Mouse (Mus musculus) spleen, postnatal 14 days (tissue): Measurements from ENCODE around the gene Dok1.

ENCODE experiments used
- DNase-seq, 2 experiments: peaks; one replicate each; pipeline ENCODE4 v3.0.0; 2021 to 2022; ENCODE audit warnings: low spot score in 2 of 2

The Dok1 gene

GRCm38 (mm10) chr6:83014482-83015466 lies 18.5 kb downstream of the Dok1 start:
- peak; percentile 58 to 64 for DNase-seq

- DNase-seq: no peak
Measured at GRCm38 (mm10) chr6:83013444-83013843, 19.8 kb downstream of the Dok1 start.

GRCm38 (mm10) chr6:83011756-83012155 lies 21.5 kb downstream of the Dok1 start:
- no peak for DNase-seq

- DNase-seq: no peak
Measured at GRCm38 (mm10) chr6:83011255-83011654, 22.0 kb downstream of the Dok1 start.

GRCm38 (mm10) chr6:83010010-83010409 lies 23.3 kb downstream of the Dok1 start:
- DNase-seq: no peak

GRCm38 (mm10) chr6:83008659-83009058 lies 24.6 kb downstream of the Dok1 start:
- DNase-seq: no peak

- DNase-seq: no peak
Measured at GRCm38 (mm10) chr6:83006114-83006513, 27.2 kb downstream of the Dok1 start.

GRCm38 (mm10) chr6:83005444-83006011 lies 27.7 kb downstream of the Dok1 start:
- DNase-seq: no peak

GRCm38 (mm10) chr6:83004872-83005271 lies 28.4 kb downstream of the Dok1 start:
- no peak for DNase-seq

- DNase-seq: no peak
Measured at GRCm38 (mm10) chr6:83004309-83004708, 29.0 kb downstream of the Dok1 start.

GRCm38 (mm10) chr6:83003850-83004249 lies 29.4 kb downstream of the Dok1 start:
- no peak for DNase-seq

GRCm38 (mm10) chr6:83003082-83003481 lies 30.2 kb downstream of the Dok1 start:
- no peak for DNase-seq

- no peak for DNase-seq
Measured at GRCm38 (mm10) chr6:82999986-83000385, 33.3 kb downstream of the Dok1 start.

GRCm38 (mm10) chr6:82998326-82998725 lies 34.9 kb downstream of the Dok1 start:
- no peak for DNase-seq

GRCm38 (mm10) chr6:82997511-82998102 lies 35.7 kb downstream of the Dok1 start:
- DNase-seq: no peak

GRCm38 (mm10) chr6:82996740-82997315 lies 36.4 kb downstream of the Dok1 start:
- peak; percentile 79 to 88 for DNase-seq

GRCm38 (mm10) chr6:82994372-82994771 lies 38.9 kb downstream of the Dok1 start:
- no peak for DNase-seq

- DNase-seq: no peak
Measured at GRCm38 (mm10) chr6:82993696-82994095, 39.6 kb downstream of the Dok1 start.

GRCm38 (mm10) chr6:82987411-82987971 lies 45.8 kb downstream of the Dok1 start:
- no peak for DNase-seq
